Mouse (Mus musculus) lung, embryonic 14.5 days (tissue): Measurements from ENCODE around the gene Olfr520. TPM values are rescaled to one million over a fixed set of nuclear protein-coding genes. Genes with fewer than 3 reads are reported as not detected.

Experiments used
- ATAC-seq: fragments of 200-750 bp; cut with Nextera tagmentation; 2 replicates; pipeline ENCODE4 v1.8.0; 2017; ENCODE audit warnings: mild to moderate bottlenecking, moderate TSS enrichment, moderate library complexity; ENCODE audit not compliant: insufficient read depth
- DNase-seq: peaks from one replicate; pipeline ENCODE4 v3.0.0-alpha.2; 2015
- H3K27ac ChIP-seq: fragments of 300-500 bp; sonication (generic); 2 replicates; pipeline ENCODE4 v1.5.1; 2014; ENCODE audit warnings: low read depth, mild to moderate bottlenecking, moderate library complexity
- H3K27me3 ChIP-seq: fragments of 300-500 bp; sonication (generic); 2 replicates; pipeline ENCODE4 v1.6.1; 2014; ENCODE audit warnings: low read length, control low read depth; ENCODE audit not compliant: insufficient read depth
- H3K36me3 ChIP-seq: fragments of 300-500 bp; sonication (generic); 2 replicates; pipeline ENCODE4 v1.6.1; 2014; ENCODE audit warnings: control low read depth; ENCODE audit not compliant: insufficient read depth
- H3K4me1 ChIP-seq: fragments of 300-500 bp; sonication (generic); 2 replicates; pipeline ENCODE4 v1.6.1; 2014; ENCODE audit warnings: antibody characterized with exemption, control low read depth; ENCODE audit not compliant: insufficient read depth
- H3K4me2 ChIP-seq: fragments of 300-500 bp; sonication (generic); 2 replicates; pipeline ENCODE4 v1.6.1; 2014; ENCODE audit warnings: mild to moderate bottlenecking
- H3K4me3 ChIP-seq: fragments of 300-500 bp; sonication (generic); 2 replicates; pipeline ENCODE4 v1.5.1; 2014; ENCODE audit warnings: low read depth, low read length
- H3K9ac ChIP-seq: fragments of 300-500 bp; sonication (generic); 2 replicates; pipeline ENCODE4 v1.6.1; 2014
- H3K9me3 ChIP-seq: fragments of 300-500 bp; sonication (generic); 2 replicates; pipeline ENCODE4 v1.6.1; 2016; ENCODE audit warnings: low read depth, low read length, control low read depth
- CTCF ChIP-seq: IDR thresholded peaks from 2 replicates; pipeline ENCODE4 v1.5.1; 2016; ENCODE audit warnings: antibody characterized with exemption, low read depth
- WGBS: fragments of 180-500 bp; shearing (Covaris S2); extraction: QIAGEN DNeasy Blood & Tissue Kit; methylation state at CpG from one replicate; pipeline ENCODE4 v1.1.7; 2014; 5-methylcytosine and 5-hydroxymethylcytosine counted together
- polyA plus RNA-seq: library from polyadenylated mRNA; unstranded; fragments of >200 nt; fragmentation: Nextera tagmentation; extraction: Ambion mirVana; gene quantifications from 2 replicates; pipeline ENCODE4 v1.2.1, GENCODE M21; 2014

Gene Olfr520
- polyA plus RNA-seq, 1 experiment from 2014 or later: not detected

DNA sequence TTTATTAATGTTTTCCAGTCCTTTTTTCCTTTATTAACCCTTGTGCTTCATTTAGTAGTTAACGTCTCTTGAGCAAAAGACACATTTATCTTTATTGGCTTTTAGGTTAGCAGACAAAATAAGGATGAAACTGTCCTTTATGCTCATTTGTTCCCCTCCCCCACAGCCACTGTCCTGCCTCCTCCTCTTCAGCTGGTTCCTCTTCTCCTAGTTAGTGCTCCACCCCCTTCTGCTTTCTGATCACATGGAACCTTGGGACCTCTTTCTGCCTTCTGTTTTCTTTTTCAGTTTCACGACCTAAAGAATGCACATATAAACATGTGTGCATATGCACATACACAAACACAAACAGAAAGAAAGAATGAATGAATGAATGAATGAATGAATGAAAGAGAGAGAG, 51.8 kb downstream of the Olfr520 start:
- TF ChIP-seq CTCF: no peak
- ATAC-seq: no peak
- no peaks in the 10 kb centered on the region for H3K4me1 ChIP-seq

DNA sequence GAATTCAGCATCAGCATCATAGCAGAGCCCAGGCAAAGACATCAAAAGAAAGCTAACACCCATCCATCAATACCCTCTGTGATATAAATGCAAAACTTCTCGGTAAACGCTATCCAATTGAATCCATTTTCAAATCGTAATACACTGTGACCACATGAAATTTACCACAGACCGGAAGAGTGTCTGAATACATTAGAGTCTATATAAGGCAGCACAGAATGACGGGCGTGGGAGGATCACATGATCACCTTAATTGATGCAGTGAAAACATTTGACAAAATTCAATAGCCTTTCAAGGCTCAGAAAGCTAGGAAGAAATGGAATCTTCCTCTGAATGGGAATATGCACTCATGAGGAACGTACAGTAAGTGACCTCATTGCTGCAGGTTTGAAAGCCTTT, 53.3 kb downstream of the Olfr520 start:
- WGBS: 89% methylated on average over 7 of the region's 7 CpGs
- no peak for ATAC-seq

More for the DNA sequence above, 51.8 kb downstream of the Olfr520 start:
- H3K36me3 ChIP-seq: no peaks in the 10 kb centered on the region
- H3K4me3 ChIP-seq: no peak overlapping the region
- H3K9ac ChIP-seq: no peak overlapping the region
- no peaks in the 10 kb centered on the region for H3K9me3 ChIP-seq
- no peak for DNase-seq
- H3K4me2 ChIP-seq: no peak overlapping the region
- 53% methylated on average over 2 of the region's 2 CpGs for WGBS
- no peak overlapping the region for H3K27ac ChIP-seq
- no peaks in the 10 kb centered on the region for H3K27me3 ChIP-seq

DNA sequence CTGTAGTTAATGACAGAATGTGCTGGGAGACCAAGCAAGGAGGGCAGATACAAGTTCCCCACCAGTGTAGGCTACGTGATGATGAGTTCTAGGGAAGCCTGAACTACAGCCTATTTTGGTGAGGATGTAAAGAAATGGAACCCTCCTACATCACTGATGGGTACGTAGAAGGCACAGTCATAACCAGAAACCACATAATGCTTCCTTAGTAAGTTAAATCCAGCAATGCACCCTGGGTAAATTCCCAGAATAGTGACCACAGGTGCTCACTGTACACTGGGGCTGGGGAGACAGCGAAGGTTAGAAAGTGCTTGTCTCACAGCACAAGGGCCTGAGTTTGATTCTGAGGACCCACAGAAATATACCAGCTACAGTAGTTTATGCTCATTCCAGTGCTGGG, 55.5 kb downstream of the Olfr520 start:
- ATAC-seq (no peak), DNase-seq (no peak)
- no peak overlapping the region for H3K27ac ChIP-seq
- TF ChIP-seq CTCF: no peak
- H3K9ac ChIP-seq: no peak overlapping the region
- 82% methylated on average over 3 of the region's 3 CpGs for WGBS
- no peaks in the 10 kb centered on the region for H3K36me3 ChIP-seq
- H3K4me2 ChIP-seq: no peak overlapping the region
- H3K27me3 ChIP-seq: no peaks in the 10 kb centered on the region
- no peaks in the 10 kb centered on the region for H3K9me3 ChIP-seq
- no peak overlapping the region for H3K4me3 ChIP-seq
- H3K4me1 ChIP-seq: peaks cover 6% of the 10 kb centered on the region; the same call in 1 of the 2 replicates

More for the DNA sequence above, 53.3 kb downstream of the Olfr520 start:
- H3K4me1 ChIP-seq: peaks cover 6% of the 10 kb centered on the region; the same call in 1 of the 2 replicates
- no peaks in the 10 kb centered on the region for H3K9me3 ChIP-seq
- no peak overlapping the region for H3K4me3 ChIP-seq
- TF ChIP-seq CTCF: no peak
- H3K27me3 ChIP-seq: no peaks in the 10 kb centered on the region
- H3K9ac ChIP-seq: no peak overlapping the region
- H3K36me3 ChIP-seq: no peaks in the 10 kb centered on the region
- no peak overlapping the region for H3K4me2 ChIP-seq
- no peak overlapping the region for H3K27ac ChIP-seq
- no peak for DNase-seq

Other genes with a start within 250 kb of the Olfr520 start
- 922 and 969 TPM in 2 replicates for gene Rps3, start 246.5 kb upstream of the Olfr520 start, polyA plus RNA-seq
- 7.0 and 7.8 TPM in 2 replicates for gene Arrb1, start 194.8 kb upstream of the Olfr520 start, polyA plus RNA-seq
- 1.2 TPM in 2 replicates for gene Tpbgl, start 103.2 kb upstream of the Olfr520 start, polyA plus RNA-seq
- gene Slco2b1, start 18.9 kb upstream of the Olfr520 start, polyA plus RNA-seq: 2.9 and 4.0 TPM in 2 replicates
- not detected in 2 replicates for gene Olfr521, start 33.2 kb downstream of the Olfr520 start, polyA plus RNA-seq
- 3.0 and 3.2 TPM in 2 replicates for gene Neu3, start 98.1 kb downstream of the Olfr520 start, polyA plus RNA-seq
- gene Xrra1, start 128.8 kb downstream of the Olfr520 start, polyA plus RNA-seq: 0.30 and 0.34 TPM in 2 replicates
- 322 and 366 TPM in 2 replicates for gene Spcs2, start 133.2 kb downstream of the Olfr520 start, polyA plus RNA-seq